Mouse (Mus musculus): Measurements from ENCODE around the gene Ech1.

The Ech1 gene

GRCm38 (mm10) chr7:28824941-28825685 is at the start of gene Ech1:
Gene Ech1 (plus strand): TSS chr7:28825217.
- in situ Hi-C loops (cut with MboI, MseI) = loop anchor here (5.0 kb wide), 1 partner anchor 42 kb away; no protein-coding TSS in a partner anchor

DNA sequence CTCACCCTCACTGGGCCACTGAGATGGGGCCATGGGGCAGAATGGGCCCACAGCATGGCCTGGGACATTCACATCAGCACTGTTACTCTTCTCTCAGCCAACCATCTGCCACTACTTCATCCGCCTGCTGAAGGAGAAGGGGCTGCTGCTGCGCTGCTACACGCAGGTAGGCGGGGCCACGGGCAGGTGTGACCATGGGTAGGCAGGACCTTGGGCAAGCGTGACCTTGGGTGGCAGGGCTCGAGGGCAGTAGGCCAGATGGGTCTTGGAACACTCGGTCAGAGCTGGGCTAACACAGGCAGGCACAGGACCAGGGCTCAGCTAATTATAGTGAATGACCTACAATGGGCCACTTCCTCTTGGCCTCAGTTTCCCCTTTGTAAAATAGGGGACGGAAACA is 46.2 kb upstream of the Ech1 start:
- in situ Hi-C loops (cut with MboI, MseI) = no loop called here

- in situ Hi-C loops (cut with MboI, MseI) = no loop called here
Measured at GRCm38 (mm10) chr7:28780067-28780658, 44.9 kb upstream of the Ech1 start.

DNA sequence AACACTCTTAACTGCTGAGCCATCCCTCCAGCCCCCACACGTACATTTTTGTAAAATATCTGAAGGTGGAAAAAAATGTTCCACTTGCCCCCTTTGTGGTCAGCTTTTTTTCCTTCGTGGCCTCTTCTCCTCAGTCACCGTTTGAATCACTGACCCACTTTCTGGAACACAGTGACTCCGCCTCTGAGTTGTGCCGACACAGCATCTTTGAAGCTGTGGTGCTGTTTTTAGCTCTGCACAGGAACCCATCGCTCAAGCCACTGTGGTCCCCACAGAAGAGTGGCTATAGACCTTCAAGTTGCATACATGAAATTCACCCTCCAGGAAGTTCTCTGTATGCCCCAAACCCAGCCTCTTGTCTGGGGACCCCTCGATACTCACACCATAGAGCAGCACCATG is 44.2 kb upstream of the Ech1 start:
- in situ Hi-C loops (cut with MboI, MseI) = no loop called here

DNA sequence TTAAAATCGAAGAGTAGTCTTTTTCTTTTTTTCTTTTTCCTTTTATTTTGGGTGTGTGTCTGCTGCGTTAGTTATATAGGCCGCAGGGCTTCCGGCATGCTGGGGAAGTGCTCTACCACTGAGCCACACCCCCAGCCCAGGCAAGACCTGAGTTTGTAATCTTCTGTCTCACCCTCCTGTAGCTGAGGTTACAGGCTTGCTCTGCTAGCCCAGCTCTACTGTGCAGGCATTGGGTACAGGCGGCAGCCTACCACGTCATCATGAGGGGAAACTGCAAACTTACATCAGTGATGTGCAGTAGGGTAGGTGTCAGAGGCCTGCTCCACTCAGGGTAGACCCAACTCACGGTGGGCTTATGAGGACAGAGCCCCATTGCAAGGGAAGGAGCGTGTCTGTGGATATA is 43.8 kb upstream of the Ech1 start:
- in situ Hi-C loops (cut with MboI, MseI) = no loop called here

GRCm38 (mm10) chr7:28785161-28785560 is 39.9 kb upstream of the Ech1 start:
- in situ Hi-C loops (cut with MboI, MseI) = no loop called here

GRCm38 (mm10) chr7:28787884-28788283 is 37.1 kb upstream of the Ech1 start:
- in situ Hi-C loops (cut with MboI, MseI) = no loop called here

DNA sequence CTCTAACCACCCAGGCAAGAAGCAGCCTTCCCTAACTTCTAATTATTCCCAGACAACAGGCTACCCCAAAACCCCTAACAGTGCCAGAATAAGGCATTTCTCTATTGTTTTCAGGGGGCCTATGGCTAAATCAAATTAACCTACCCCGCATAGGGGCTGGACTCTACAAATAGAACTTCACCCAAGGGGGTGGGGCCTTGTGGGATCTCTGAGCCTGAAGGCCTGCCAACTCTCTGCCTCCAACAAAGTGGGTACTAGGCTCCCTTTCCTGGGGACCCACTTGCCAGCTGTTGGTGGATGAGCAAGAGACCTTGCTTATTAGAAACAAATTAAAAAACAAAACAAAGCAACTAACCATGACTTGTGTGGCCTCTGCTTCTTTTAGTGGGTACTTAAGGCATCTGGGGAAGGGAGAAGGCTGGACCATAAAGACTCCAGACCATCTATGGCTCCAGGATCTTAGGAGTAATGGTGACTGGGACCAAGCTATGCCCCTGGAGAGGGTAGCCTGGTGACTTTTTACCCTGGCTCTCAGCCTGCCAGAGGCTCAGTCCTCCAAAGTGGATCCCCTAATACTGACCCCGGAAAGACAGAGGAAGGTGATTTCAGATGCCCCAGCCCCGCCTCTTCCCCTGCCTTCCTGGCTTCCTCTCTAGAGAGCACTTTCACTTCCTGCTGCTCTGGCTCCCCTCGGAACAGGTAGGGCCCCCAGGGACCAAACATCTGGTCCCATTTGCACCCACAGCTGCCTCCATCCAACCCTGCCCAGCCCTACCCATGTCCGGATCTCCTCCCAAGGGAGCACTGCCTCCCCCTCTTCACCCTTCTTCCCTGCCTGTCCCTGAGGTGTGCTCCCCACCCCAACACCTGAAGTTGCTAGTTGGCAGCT is 36.5 kb upstream of the Ech1 start, which contains the start of gene Rinl:
Gene Rinl (plus strand): TSS at position 663 of the 889 bp plus-strand sequence.
- in situ Hi-C loops (cut with MboI, MseI) = no loop called here

DNA sequence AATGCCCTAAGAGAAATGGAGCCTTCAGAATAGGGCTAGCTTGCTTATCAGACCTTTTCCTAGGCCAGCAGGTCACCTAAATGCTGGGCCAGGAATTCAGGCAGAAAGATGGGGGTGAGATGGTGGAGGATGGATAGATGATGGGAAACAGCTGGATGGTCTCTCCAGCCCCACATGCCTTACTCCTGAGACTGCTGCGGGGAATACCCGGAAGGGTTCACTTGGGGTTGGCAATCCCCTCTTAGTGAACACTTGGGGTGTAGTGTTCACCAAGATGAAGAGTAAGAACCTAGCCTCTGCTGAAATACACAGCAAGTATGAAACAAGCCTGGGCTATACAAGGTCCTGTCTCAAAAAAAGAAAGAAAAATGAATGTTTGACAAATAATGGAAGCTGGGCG is 35.8 kb upstream of the Ech1 start:
- in situ Hi-C loops (cut with MboI, MseI) = no loop called here

- in situ Hi-C loops (cut with MboI, MseI) = loop anchor here (5.0 kb wide), 1 partner anchor 77 kb away; no protein-coding TSS in a partner anchor
Measured at GRCm38 (mm10) chr7:28790066-28790806, 34.8 kb upstream of the Ech1 start.

DNA sequence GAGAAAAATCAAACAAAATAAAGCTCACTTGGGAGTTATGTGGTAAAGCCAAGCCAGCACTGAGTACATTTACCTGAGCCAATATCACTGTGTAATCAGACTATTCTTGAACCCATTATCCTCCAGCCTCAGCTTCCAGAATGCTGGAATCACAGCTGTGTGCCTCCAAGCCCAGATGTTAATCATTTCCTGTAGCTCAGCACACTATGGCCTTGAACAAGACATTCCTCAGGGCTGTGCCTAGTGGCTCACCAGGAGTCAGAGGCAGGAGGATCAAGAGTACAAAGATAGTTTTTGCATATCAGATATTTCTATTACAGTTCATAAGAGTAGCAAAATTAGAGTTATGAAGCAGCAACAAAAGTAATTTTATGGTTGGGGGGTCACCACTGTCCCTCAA is 33.3 kb upstream of the Ech1 start:
- in situ Hi-C loops (cut with MboI, MseI) = loop anchor here (5.0 kb wide), 1 partner anchor 76 kb away; no protein-coding TSS in a partner anchor

DNA sequence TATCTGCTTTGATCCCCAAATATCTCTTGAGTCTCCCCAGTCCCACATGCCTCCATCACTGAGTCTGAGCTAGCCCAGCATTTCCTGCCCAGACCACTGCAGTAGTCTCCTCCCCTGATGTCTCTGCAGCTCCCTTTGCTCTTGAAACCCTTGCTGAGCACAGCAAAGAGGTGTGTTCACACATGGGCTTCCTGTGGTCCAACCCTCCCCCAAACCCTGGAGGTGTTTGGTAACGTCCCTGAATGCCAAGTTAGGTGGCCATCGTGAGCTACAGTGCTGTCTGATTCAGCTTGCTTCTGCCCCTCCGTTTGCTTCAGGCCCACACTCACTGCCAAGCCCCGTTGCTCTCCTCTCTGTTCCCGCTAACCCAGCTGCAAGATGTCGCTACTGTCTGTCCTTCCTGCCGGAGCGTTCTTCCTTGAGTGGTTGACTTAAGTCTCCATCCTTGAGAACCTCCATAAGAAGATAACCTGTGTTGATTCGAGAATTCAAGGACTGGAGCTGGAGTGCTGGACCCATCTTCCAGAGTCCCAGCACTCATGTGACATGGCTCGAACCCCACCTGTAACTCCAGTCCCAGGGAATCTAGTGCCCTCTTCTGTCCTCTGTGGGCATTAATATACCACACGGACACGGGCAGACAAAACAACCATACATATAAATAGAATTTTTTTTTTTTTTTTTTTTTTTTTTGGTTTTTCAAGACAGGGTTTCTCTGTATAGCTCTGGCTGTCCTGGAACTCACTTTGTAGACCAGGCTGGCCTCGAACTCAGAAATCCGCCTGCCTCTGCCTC is 32.4 kb upstream of the Ech1 start:
- in situ Hi-C loops (cut with MboI, MseI) = loop anchor here (5.0 kb wide), 1 partner anchor 75 kb away; no protein-coding TSS in a partner anchor

- in situ Hi-C loops (cut with MboI, MseI) = loop anchor here (5.0 kb wide), 1 partner anchor 73 kb away; no protein-coding TSS in a partner anchor
Measured at GRCm38 (mm10) chr7:28793834-28794233, 31.2 kb upstream of the Ech1 start.

DNA sequence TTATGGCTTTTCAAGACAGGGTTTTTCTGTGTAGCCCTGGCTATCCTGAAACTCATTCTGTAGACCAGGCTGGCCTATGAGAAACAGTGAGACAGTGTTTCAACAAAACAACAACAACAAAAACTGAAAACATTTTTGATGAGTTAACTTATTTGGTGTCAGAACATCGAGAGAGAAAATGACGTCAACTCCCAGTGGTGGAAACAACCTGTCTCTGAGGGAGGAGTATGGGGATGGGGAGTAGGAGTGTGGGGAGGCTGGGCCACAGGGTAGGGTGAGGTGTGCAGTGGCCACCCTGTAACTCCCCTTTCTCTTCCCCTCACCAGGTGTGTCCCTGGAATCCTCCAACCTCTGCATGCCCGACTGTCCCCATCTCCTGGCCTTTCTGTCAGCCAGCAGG is 30.5 kb upstream of the Ech1 start:
- in situ Hi-C loops (cut with MboI, MseI) = loop anchor here (5.0 kb wide), 1 partner anchor 73 kb away; no protein-coding TSS in a partner anchor

DNA sequence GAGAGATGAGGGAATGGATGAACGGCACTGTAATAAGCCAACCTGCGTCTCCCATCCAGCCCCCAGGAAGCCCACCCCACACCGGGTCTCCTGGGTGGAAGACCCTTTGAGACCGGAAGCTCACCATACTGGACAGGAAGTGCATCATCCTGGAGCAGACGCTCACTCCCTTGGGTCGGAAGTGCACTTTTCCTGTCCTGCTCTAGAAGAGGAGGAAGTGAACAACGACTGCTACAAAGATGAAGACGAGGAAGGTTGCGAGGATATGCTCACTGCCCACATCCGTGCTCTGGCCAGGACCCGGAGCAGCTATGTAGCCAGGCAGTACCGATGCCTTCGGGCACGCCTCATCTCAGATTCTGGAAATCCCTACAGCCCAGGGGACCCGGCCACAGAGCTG is 29.2 kb upstream of the Ech1 start:
- in situ Hi-C loops (cut with MboI, MseI) = no loop called here

DNA sequence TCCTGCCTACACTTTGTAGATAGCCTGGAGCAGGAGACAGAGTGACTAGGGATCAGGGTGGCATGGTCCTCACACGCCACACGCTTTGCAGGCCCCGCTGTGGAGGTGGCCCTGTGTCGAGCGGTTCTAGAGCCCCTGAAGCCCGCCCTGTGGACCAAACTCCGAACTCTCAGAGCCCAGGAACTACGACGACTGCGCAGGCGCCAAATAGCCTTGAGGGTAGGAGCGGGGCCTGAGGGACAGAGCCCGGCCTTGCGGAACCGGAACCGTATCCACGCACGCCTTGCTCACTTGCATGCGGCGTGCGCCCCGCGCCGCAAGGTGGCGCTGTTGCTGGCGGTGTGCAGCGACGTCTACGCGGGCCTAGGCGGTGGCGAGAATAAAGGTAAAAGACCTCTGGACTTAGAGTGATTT is 28.4 kb upstream of the Ech1 start:
- in situ Hi-C loops (cut with MboI, MseI) = no loop called here

DNA sequence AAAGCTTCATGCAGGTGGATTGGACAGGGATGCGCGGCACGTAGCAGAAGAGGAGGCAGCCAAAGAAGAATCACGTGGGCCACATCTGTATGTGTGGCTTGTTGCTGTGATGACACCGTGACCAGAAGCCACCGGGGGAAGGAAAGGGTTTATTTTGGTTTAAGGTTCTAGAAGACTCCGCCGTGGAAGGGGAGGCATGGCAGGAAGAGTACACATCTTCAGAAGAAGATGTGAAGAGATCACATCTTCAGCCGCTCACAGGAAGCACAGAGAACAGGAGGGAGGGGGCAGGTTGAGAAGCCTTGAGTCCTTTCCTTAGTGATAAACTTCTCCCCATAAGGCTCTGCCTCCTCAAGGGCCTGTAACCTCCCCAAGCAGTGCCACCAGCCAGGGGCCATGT is 25.0 kb upstream of the Ech1 start:
- in situ Hi-C loops (cut with MboI, MseI) = no loop called here

- in situ Hi-C loops (cut with MboI, MseI) = no loop called here
Measured at GRCm38 (mm10) chr7:28801451-28801850, 23.6 kb upstream of the Ech1 start.

GRCm38 (mm10) chr7:28801901-28802670 is 22.9 kb upstream of the Ech1 start:
- in situ Hi-C loops (cut with MboI, MseI) = no loop called here

Measured in T-helper 2 cell (primary cell).